Mouse (Mus musculus): Measurements from ENCODE around the gene Olfr1116. TPM values are rescaled to one million over a fixed set of nuclear protein-coding genes. Genes with fewer than 3 reads are reported as not detected.

The Olfr1116 gene
- polyA plus RNA-seq (2012; rRNA removed; ENCODE audit: low replicate concordance), result not detected in 2 replicates

GRCm38 (mm10) chr2:87267234-87267633 is at the start of gene Olfr1116:
Olfr1116 (plus strand) TSS chr2:87267534.

GRCm38 (mm10) chr2:87247713-87248112 is 19.6 kb upstream of the Olfr1116 start, which contains the start of gene Olfr1115:
Olfr1115 (plus strand) TSS chr2:87248013.

GRCm38 (mm10) chr2:87307281-87307680 is 39.9 kb downstream of the Olfr1116 start, which contains the start of gene Olfr1118:
Olfr1118 (plus strand) TSS chr2:87307581.

Other genes with a start within 250 kb of the Olfr1116 start
- not detected in 2 replicates for gene Olfr1104, start 240.5 kb upstream of the Olfr1116 start, polyA plus RNA-seq (2012; rRNA removed; ENCODE audit: low replicate concordance)
- gene Olfr1105, start 231.0 kb upstream of the Olfr1116 start, polyA plus RNA-seq (2012; rRNA removed; ENCODE audit: low replicate concordance), result not detected in 2 replicates
- not detected in 2 replicates for gene Olfr1106, start 215.3 kb upstream of the Olfr1116 start, polyA plus RNA-seq (2012; rRNA removed; ENCODE audit: low replicate concordance)
- gene Olfr1107, start 191.7 kb upstream of the Olfr1116 start, polyA plus RNA-seq (2012; rRNA removed; ENCODE audit: low replicate concordance), result not detected in 2 replicates
- gene Olfr1109, start 171.5 kb upstream of the Olfr1116 start, polyA plus RNA-seq (2012; rRNA removed; ENCODE audit: low replicate concordance), result not detected in 2 replicates
- gene Olfr259, start 153.0 kb upstream of the Olfr1116 start, polyA plus RNA-seq (2012; rRNA removed; ENCODE audit: low replicate concordance), result not detected in 2 replicates
- not detected in 2 replicates for gene Olfr1110, start 127.2 kb upstream of the Olfr1116 start, polyA plus RNA-seq (2012; rRNA removed; ENCODE audit: low replicate concordance)
- gene Olfr1111, start 114.9 kb upstream of the Olfr1116 start, polyA plus RNA-seq (2012; rRNA removed; ENCODE audit: low replicate concordance), result not detected in 2 replicates
- gene Olfr1112, start 79.7 kb upstream of the Olfr1116 start, polyA plus RNA-seq (2012; rRNA removed; ENCODE audit: low replicate concordance), result not detected in 2 replicates
- not detected in 2 replicates for gene Olfr1113, start 58.6 kb upstream of the Olfr1116 start, polyA plus RNA-seq (2012; rRNA removed; ENCODE audit: low replicate concordance)
- not detected in 2 replicates for gene Olfr1115, start 19.5 kb upstream of the Olfr1116 start, polyA plus RNA-seq (2012; rRNA removed; ENCODE audit: low replicate concordance)
- gene Olfr1118, start 40.0 kb downstream of the Olfr1116 start, polyA plus RNA-seq (2012; rRNA removed; ENCODE audit: low replicate concordance), result not detected in 2 replicates
- not detected in 2 replicates for gene Olfr1120, start 87.3 kb downstream of the Olfr1116 start, polyA plus RNA-seq (2012; rRNA removed; ENCODE audit: low replicate concordance)
- not detected in 2 replicates for gene Olfr1121, start 102.4 kb downstream of the Olfr1116 start, polyA plus RNA-seq (2012; rRNA removed; ENCODE audit: low replicate concordance)
- gene Olfr1122, start 118.3 kb downstream of the Olfr1116 start, polyA plus RNA-seq (2012; rRNA removed; ENCODE audit: low replicate concordance), result not detected in 2 replicates
- gene Olfr1123, start 149.1 kb downstream of the Olfr1116 start, polyA plus RNA-seq (2012; rRNA removed; ENCODE audit: low replicate concordance), result not detected in 2 replicates
- gene Olfr1124, start 162.7 kb downstream of the Olfr1116 start, polyA plus RNA-seq (2012; rRNA removed; ENCODE audit: low replicate concordance), result not detected in 2 replicates
- not detected in 2 replicates for gene Olfr1126, start 186.4 kb downstream of the Olfr1116 start, polyA plus RNA-seq (2012; rRNA removed; ENCODE audit: low replicate concordance)
- gene Pramel7, start 229.6 kb downstream of the Olfr1116 start, polyA plus RNA-seq (2012; rRNA removed; ENCODE audit: low replicate concordance), result not detected in 2 replicates
- gene Pramel6, start 239.0 kb downstream of the Olfr1116 start, polyA plus RNA-seq (2012; rRNA removed; ENCODE audit: low replicate concordance), result not detected in 2 replicates

Data from mammary gland, adult 2 months (tissue).